Mouse (Mus musculus): ENCODE results near the gene Nostrin.
A peak's percentile ranks its signal among the peaks of the same experiment; 100 is the strongest.

The Nostrin gene

DNA sequence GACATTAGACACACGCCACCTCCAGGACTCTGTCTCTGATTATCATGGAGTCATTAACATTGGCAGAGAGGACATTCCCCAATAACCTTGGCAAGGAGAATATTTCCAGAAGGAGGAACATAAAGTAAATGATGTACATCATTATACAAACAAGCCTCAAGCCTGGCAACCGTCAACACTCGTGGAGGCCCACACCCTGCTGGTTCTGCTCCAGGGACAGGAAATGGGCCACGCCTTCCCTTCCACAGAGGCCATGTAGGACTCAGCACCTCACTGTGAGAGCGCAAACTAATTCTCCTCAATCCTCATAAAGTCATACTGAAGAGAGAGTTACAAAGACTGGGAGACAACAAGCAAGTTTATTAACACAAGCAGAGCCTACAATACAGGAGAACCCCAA, 58.0 kb downstream of the Nostrin start:
- no peak for DNase-seq (ENCODE audit: low spot score in 2 of 2)

DNA sequence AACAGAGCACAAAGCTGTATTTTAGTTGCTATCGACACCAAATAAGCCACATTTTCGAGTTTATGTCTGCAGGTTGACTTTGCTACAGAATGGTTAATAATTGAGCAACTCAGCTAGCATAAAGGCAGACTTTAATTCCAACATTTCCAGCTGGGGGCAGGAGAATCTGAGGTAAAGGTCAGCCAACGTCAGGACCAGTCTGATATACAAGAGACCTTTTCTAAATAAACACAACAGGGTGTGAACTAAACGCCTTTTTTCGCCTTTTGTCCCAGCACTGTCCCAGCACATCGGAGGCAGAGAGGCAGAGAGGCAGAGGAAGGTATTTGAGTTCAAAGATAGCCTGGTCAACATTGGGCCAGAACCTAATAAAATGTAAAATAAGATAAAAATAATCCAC, 69.6 kb downstream of the Nostrin start:
- no peak for DNase-seq (ENCODE audit: low spot score in 2 of 2)

DNA sequence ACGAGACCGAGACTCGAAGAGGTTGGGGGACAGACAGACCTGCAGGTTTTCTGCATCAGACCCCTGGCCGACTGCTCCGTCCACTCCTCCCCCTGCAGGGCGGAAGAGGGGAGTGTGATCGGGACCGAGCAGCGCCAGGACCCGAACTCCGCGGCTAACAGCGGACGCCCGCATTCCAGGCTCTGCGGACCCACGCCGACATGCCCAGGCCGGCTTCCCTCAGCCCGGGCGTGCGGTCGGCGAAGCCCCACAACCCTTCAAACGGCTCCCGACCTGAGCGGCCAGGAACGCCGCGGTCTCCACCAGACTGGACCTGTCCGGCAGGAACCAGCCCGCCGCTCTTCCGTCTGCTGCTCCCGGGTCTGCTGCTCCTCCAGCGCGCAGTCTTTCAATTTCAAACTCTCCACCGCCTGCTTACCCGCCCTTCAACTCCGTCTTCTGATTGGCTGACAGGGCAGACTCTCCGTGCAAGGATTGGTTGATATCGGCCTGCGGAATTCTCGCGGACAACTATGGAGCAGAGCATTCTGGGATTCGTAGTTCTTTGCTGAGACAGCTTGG, 70.3 kb downstream of the Nostrin start, which contains the start of gene Spc25:
Gene Spc25 (minus strand): TSS at position 404 of the 561 bp plus-strand sequence.
- peak; percentile 96 to 97 for DNase-seq (ENCODE audit: low spot score in 2 of 2)

DNA sequence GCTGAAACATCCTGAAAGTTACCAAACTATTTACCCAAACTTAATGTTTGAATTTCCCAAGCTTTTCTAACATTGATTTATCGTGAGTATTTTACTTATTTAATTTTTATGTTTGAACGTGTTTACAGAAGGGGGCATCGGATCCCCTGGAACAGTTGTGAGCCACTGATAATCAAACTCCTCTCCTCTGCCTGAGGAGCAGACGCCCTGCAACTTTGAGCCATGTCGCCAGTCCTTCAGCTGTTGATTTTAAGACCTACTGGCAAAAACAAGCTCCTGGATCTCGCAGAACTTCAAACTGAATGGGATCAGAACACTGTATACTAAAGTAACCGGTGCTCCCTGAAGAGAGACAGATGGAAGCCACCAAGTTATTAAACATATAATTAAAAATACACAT, 70.9 kb downstream of the Nostrin start:
- DNase-seq (ENCODE audit: low spot score in 2 of 2): no peak

DNA sequence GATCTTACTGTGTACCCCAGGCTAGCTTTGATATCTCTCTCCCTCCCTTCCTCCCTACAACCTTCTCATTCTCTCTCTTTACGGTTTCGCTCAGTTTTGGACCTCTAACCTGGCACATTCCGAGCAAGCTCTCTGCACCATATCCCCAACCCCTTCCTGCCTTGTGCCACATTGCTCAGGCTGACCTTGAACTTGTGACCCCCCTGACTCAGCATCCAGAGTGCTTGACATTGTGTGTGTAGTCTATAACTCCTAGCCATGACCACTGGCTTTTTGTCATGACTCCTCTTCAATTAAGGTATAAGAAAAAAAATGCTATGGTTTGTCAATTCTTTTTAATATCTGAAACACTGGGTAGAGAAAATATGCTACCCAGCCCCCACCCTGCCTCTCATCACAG, 74.1 kb downstream of the Nostrin start:
- no peak for DNase-seq (ENCODE audit: low spot score in 2 of 2)

DNA sequence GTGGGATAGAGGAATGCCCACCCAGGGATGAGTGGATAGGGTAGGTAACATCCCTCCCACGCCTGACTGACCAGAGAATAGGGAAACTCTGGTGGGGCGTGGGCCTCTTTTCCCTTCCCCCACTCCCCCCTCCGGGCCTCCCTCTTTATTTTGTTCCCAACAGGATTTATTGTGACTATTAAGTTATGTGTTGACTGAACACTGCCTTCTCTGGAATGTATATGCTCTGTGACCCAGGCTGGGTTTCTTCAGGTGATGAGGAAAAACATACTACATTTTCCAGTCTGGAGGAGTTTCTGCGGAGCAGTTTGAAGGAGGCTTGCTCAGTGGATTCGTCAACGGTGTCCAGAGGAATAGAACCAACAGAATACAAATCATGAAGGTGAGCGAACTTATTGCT, 75.2 kb downstream of the Nostrin start, which contains the start of gene G6pc2:
Gene G6pc2 (plus strand): TSS at position 301 of the 400 bp plus-strand sequence.
- no peak for DNase-seq (ENCODE audit: low spot score in 2 of 2)

DNA sequence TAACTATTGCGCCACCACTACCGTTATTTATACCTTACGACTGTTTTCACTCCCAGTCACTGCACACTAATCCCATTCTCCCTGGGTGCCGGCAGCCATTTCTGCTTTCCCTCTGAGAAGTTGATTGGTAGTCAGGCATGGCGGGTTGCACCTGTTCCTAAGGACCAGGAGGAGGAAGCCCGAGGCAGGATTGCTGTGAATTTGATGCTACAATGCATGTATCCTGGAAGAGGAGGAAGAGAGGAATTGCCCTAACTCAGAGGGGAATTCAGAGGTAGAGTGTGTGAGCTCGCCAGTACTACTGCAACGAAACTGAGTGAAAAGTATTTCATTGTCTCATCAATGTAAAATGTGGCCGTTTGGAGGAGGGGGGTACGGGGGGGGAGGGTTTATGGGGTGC, 77.1 kb downstream of the Nostrin start:
- no peak for DNase-seq (ENCODE audit: low spot score in 2 of 2)

DNA sequence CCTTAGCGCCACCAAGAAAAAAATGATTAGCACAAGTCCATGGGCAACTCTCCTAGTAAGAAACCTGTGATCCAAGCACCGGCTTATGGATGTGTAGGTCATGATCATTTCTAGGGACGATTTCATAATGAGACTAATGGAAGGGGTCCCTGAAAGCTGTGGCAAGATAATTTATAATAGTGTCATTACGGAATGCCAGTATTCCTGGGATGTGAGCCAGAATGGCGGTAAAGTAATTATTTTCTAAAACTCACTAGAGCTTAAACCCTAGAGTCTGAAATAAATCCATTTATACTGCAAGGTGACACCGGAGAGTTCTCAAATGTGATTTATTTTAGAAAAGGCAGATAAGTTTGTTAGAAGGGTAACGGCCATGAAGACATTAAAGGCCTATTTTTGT, 79.6 kb downstream of the Nostrin start:
- no peak for DNase-seq (ENCODE audit: low spot score in 2 of 2)

DNA sequence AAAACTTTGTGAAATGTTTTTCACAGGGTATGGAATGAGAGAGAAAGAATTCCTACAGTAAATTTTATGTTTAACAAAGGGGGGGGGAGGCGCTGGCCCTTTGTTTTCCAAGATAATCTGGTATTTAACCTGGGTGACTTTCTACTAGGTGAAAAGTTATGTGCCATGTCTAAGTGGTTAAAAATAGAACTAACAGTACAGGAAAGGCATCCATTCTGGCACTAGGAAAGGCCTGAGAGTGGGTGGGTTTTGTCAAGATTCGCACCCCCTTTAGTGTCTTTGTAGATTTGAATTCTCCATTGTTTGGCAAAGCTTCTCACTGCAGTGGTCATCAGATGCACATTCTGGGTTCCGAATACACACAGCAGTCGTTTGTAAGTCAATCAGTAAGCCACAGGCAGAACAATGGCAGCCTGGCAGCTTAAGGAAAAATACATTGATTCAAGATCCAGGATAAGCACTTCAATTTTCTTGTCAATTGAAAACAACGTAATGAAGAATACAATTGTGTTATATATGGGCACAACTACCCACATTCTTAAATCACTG, 86.3 kb downstream of the Nostrin start:
- DNase-seq (ENCODE audit: low spot score in 2 of 2): no peak

DNA sequence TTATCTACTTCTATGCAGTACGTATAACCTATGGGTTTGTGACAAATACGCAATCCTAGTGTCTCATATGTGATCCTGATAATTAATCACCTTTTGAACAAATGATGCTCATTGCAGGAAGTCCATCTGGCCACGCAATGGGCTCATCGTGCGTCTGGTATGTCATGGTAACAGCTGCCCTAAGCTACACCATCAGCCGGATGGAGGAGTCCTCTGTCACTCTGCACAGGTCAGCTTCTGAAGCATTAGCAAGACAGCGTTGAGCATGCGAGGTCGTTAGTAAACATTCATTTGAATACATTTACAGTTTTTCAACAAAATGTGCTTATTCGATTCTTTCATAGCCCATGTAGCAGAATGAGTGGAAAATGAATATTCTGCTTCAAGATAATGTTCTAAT, 87.2 kb downstream of the Nostrin start:
- no peak for DNase-seq (ENCODE audit: low spot score in 2 of 2)

DNA sequence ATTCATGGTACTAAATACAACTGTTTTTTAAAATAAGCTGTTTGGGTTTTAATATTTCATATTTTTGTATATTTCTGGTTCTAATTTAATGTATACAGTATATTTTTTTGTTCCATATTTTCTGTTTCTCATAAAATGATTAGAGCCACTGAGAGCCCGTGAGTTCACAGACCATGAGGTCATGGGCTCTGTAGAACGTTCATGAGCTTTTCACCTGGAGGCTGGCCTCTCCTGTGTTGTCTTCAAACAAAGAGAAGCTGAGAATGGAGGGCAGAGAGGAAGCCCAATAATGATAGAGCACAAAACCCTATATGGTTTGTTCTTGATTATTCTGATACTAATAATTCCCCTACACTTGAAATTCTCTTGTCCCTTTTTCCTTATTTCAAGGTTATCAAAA, 89.1 kb downstream of the Nostrin start:
- no peak for DNase-seq (ENCODE audit: low spot score in 2 of 2)

DNA sequence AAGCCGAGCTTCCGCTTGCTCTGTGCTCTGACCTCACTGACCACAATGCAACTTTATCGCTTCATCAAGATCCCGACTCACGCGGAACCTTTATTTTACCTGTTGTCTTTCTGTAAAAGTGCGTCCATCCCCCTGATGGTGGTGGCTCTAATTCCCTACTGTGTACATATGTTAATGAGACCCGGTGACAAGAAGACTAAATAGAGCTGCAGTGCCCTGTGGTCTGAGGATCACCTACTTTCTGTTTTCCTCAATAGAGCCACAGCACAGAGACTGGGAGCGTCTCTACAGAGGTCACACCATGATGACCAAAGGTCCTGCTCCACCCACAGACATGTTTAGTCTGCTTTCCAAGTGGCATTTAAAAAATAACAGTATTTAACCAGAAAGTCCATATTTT, 91.3 kb downstream of the Nostrin start:
- no peak for DNase-seq (ENCODE audit: low spot score in 2 of 2)

DNA sequence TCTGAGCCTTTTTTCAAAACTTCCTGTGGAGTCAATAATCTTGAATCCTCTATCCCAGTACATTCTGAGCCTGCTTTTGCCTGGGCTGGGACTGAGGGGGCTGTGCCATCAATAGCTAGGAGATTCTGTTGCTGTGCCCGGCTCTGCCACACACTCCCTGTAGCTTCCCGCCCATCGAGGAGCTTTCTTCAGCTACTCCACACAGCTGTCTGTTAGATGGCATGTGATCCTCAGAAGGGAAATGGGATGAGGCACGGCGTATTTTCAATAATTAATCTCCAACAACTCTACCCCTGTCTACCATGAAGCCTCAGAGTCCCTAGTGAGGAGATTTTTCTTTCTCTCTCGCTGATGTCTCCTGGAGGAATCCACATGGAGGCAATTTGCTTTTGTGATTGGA, 93.0 kb downstream of the Nostrin start:
- DNase-seq (ENCODE audit: low spot score in 2 of 2): no peak

DNA sequence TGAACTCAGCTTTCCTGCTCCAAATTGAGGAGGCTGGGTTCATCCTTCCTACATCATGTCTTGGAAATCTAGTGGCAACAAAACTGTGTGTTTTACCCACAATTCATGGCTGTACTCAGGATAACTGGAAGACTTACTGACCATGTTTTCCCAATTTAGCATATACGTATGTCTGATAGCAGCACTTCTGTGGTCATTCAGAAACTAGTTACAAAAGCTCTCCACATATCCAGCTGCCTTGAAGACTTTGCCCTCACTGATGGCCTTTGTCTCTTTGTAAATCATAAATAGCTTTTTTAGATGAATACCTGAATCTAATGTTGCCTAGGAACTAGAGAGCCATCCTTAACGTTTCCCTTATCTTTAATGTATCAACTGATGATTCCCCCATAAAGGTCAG, 94.5 kb downstream of the Nostrin start:
- no peak for DNase-seq (ENCODE audit: low spot score in 2 of 2)

DNA sequence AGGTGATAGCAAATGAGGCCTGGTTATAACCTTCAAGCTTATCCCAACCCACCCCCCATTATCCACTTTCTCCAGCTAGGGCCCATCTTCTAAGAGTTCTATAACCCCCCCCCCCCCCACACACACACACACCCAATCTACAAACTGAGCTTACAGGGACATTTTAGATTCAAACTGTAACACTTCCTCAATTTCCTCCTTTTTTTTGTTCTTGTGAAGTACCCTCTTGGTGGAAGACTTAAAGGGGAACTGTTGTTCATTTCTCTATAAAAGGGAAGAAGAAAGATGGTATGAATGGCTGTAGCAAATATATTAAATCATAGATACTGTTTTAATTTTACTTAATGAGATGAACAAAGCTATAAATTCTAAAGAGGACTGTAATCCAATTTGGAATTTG, 96.5 kb downstream of the Nostrin start:
- no peak for DNase-seq (ENCODE audit: low spot score in 2 of 2)

DNA sequence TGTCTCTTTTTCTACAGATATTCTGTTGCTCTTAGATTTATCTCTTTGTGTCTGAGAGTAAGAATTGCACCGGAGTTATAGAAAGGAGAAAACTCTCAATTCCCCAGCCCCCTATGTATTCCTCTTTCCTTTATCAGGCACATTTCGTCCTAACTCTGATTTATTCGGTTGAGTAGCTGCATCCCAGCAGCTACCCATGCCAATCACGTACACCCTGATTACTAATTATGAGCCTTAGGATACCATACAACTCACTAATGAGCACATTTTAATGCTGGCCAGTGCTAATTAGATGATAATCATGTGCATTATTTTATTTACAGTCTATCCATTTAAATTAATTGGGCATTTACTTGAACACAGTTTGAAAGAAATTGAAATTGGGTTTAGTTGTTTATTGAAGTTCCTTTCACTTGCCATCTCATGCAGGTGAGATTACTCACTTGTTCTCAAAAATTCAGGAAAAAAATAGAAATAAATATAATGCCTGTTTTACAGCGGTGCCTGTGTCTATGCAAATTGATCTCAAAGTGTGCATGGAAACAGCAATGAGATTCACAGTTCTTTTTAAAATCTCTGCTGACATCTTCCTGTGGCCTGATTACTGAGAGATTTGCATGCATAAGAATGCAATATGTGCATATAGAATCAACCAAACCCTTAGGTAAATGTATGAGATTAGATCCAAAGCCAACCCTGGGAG, 99.5 kb downstream of the Nostrin start:
- no peak for DNase-seq (ENCODE audit: low spot score in 2 of 2)

Measured in right cerebral cortex, postnatal 10 days (tissue).